Mouse (Mus musculus) heart, postnatal 0 days (tissue): ENCODE data around the gene Fgf18.

Experiments
- CTCF ChIP-seq: IDR thresholded peaks from 2 replicates; pipeline ENCODE4 v1.5.1; 2016; ENCODE audit warnings: antibody characterized with exemption, control low read depth, low read depth
- EP300 ChIP-seq: IDR thresholded peaks from 2 replicates; pipeline ENCODE4 v1.6.1; 2016; ENCODE audit warnings: antibody characterized with exemption, low read depth

DNA sequence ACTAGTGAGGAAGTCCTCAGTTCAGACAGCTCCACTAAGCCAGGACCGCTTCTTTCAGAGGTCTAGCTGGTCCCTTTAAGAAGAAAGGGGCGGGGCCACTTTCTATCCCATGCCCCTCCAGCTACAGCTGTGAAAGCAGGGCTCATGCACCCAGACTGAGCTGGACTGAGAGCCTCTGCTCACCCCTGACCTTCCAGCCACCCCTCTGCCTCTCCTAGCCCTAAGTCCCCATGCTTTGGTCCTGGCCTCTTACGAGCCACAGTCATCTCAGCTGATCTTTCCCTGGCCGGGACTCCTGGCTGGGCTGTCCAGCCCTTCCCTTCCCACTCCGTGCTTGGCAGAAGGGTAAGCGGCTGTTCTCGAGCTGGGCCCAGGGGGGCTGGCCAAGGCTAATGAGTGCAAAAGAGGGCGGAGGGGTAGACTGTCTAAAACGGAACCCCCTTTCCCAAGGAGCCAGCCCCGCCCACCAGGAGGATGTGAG is 47.1 kb downstream of the Fgf18 start:
- TF ChIP-seq CTCF (no peak), EP300 (no peak)
